Mouse (Mus musculus) layer of hippocampus, adult 9-11 months (tissue): ENCODE results near the gene A530064D06Rik.
"Not testable (repeated sequence)": the region's sequence is repeated elsewhere in the genome, so short reads cannot be mapped to it uniquely, and the experiment has no call there.

ENCODE experiments used
- DNase-seq: peaks from one replicate; pipeline ENCODE4 v3.0.0; 2022

Gene A530064D06Rik

GRCm38 (mm10) chr17:48167103-48167502 lies at the start of gene A530064D06Rik:
Gene A530064D06Rik (minus strand): TSS chr17:48167275.
- not testable (repeated sequence) for DNase-seq

GRCm38 (mm10) chr17:48215429-48215828 lies 48.4 kb upstream of the A530064D06Rik start:
- DNase-seq: no peak

- no peak for DNase-seq
Measured at GRCm38 (mm10) chr17:48213511-48213910, 46.4 kb upstream of the A530064D06Rik start.

- DNase-seq: no peak
Measured at GRCm38 (mm10) chr17:48212596-48212995, 45.5 kb upstream of the A530064D06Rik start.

- no peak for DNase-seq
Measured at GRCm38 (mm10) chr17:48203086-48203485, 36.0 kb upstream of the A530064D06Rik start.

- DNase-seq: no peak
Measured at GRCm38 (mm10) chr17:48192366-48192765, 25.3 kb upstream of the A530064D06Rik start.

- DNase-seq: no peak
Measured at GRCm38 (mm10) chr17:48185252-48185651, 18.2 kb upstream of the A530064D06Rik start.

GRCm38 (mm10) chr17:48157382-48158076 lies 9.5 kb downstream of the A530064D06Rik start:
- no peak for DNase-seq

GRCm38 (mm10) chr17:48146120-48146519 lies 21.0 kb downstream of the A530064D06Rik start, which contains the start of gene 9830107B12Rik:
Gene 9830107B12Rik (minus strand): TSS chr17:48146268.
- DNase-seq: no peak

- DNase-seq: no peak
Measured at GRCm38 (mm10) chr17:48132810-48133209, 34.3 kb downstream of the A530064D06Rik start.

- DNase-seq: no peak
Measured at GRCm38 (mm10) chr17:48120456-48120855, 46.6 kb downstream of the A530064D06Rik start.

- DNase-seq: peak; percentile 41
Measured at GRCm38 (mm10) chr17:48119656-48120055, 47.4 kb downstream of the A530064D06Rik start.

GRCm38 (mm10) chr17:48118570-48118969 lies 48.5 kb downstream of the A530064D06Rik start:
- DNase-seq: no peak

GRCm38 (mm10) chr17:48110547-48111287 lies 56.4 kb downstream of the A530064D06Rik start:
- no peak for DNase-seq

GRCm38 (mm10) chr17:48108520-48108919 lies 58.6 kb downstream of the A530064D06Rik start:
- DNase-seq: no peak

- no peak for DNase-seq
Measured at GRCm38 (mm10) chr17:48107862-48108261, 59.2 kb downstream of the A530064D06Rik start.

- no peak for DNase-seq
Measured at GRCm38 (mm10) chr17:48107333-48107732, 59.7 kb downstream of the A530064D06Rik start.

- peak; percentile 81 for DNase-seq
Measured at GRCm38 (mm10) chr17:48100441-48101417, 66.3 kb downstream of the A530064D06Rik start.

GRCm38 (mm10) chr17:48099312-48099711 lies 67.8 kb downstream of the A530064D06Rik start:
- no peak for DNase-seq
